Mouse (Mus musculus) G1E (cell line): Measurements from ENCODE around the gene Gm4787.

Experiments used
- CTCF ChIP-seq: IDR thresholded peaks from 2 replicates; pipeline ENCODE4 v1.5.1; 2012; ENCODE audit warnings: low read depth, low read length, inconsistent platforms, mixed read lengths
- GATA1 ChIP-seq: IDR thresholded peaks from 2 replicates; pipeline ENCODE4 v1.6.1; 2012; ENCODE audit warnings: borderline replicate concordance, low read length, inconsistent platforms, mixed read lengths
- GATA2 ChIP-seq: IDR thresholded peaks from 2 replicates; pipeline ENCODE4 v1.6.1; 2012; ENCODE audit warnings: low read depth, low read length, inconsistent platforms, borderline replicate concordance
- POLR2AphosphoS5 ChIP-seq: IDR thresholded peaks from 2 replicates; pipeline ENCODE4 v1.6.1; 2012; ENCODE audit warnings: low read depth, low read length, inconsistent platforms; ENCODE audit not compliant: insufficient replicate concordance
- TAL1 ChIP-seq: conservative IDR thresholded peaks from 2 replicates; pipeline ENCODE4 v1.6.1; 2012; ENCODE audit warnings: low read depth, low read length, inconsistent platforms, mixed read lengths

DNA sequence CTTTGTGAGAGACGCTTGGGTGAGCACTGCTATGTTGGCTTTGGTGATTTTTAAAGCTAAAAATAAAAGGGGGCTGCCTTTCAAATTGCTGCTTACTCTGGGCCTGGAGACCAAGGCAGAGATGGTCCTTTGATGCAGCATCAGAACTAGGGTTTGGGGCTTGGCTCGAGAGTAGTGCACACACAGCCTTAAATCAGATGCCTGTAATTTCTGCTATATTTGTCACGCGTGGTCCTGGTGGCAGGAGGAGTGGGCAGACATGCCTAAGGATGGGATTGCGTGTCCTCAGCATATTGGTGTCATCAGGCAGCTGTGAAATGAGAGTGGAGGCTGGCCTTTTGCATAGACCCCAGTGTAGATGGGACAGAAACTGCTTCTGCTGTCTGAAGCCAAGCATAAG, 45.4 kb downstream of the Gm4787 start:
- no peak for TF ChIP-seq CTCF
- no peak for TF ChIP-seq TAL1
- TF ChIP-seq POLR2AphosphoS5 = no peak
- TF ChIP-seq GATA1 = no peak
- TF ChIP-seq GATA2 = no peak
